Mouse (Mus musculus) stomach, postnatal 0 days (tissue): ENCODE data around the gene Rab1b.

Source experiments
- CTCF ChIP-seq: IDR thresholded peaks from 2 replicates; pipeline ENCODE4 v1.5.1; 2016; ENCODE audit warnings: antibody characterized with exemption, low read depth, mild to moderate bottlenecking, moderate library complexity
- EP300 ChIP-seq: optimal IDR thresholded peaks from 2 replicates; pipeline ENCODE3; 2016; ENCODE audit warnings: antibody characterized with exemption

- TF ChIP-seq EP300 (no peak), CTCF (no peak)
Observed at GRCm38 (mm10) chr19:5082005-5082404, 24.9 kb downstream of the Rab1b start.
